Mouse (Mus musculus): ENCODE data around the gene Xab2.

DNA sequence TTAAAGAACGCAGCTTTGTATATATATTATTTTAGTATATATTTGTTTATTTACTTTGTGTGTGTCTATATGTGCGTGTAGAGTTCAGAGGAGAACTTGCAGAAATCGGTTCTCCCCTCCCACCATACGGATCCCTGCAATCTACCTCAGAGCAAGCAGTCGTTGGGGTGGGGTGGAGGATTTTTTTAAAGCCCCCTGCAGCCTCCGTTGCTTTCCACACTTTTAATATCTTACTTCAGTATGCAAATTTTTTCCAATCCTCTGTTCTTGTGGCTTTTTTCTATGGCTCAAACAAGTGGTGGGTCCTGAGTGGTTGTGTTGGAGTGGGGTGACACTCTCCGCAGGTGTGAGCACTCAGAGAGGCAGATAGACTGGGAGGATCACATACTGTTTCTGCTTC lies 52.7 kb downstream of the Xab2 start:
- no peak for TF ChIP-seq EP300 (optimal IDR thresholded peaks at IDR 0.05)
- TF ChIP-seq CTCF (IDR thresholded peaks at IDR 0.05; ENCODE audit: low read depth): no peak
